Mouse (Mus musculus) cerebellum, adult 2 months (tissue): ENCODE results near the gene Megf6.

Experiments used
- CTCF ChIP-seq: fragments of 200-500 bp; IDR thresholded peaks from 2 replicates; pipeline ENCODE4 v1.5.1; 2011; ENCODE audit warnings: low read depth, mild to moderate bottlenecking, control low read depth, low read length, moderate library complexity, borderline replicate concordance; ENCODE audit not compliant: insufficient read depth
- POLR2A ChIP-seq: fragments of 200-500 bp; IDR thresholded peaks from 2 replicates; pipeline ENCODE4 v1.6.1; 2011; ENCODE audit warnings: low read length, control low read depth, borderline replicate concordance; ENCODE audit not compliant: insufficient read depth

- TF ChIP-seq POLR2A (no peak), CTCF (no peak)
Observed at GRCm38 (mm10) chr4:154269520-154269919, 99.0 kb downstream of the Megf6 start.
